Mouse (Mus musculus) 3T3-L1 (cell line): ENCODE results near the gene Eci1.
"Not testable (repeated sequence)": the region's sequence is repeated elsewhere in the genome, so short reads cannot be mapped to it uniquely, and the experiment has no call there.

Experiments used
- DNase-seq: peaks from one replicate; pipeline ENCODE4 v3.0.0-alpha.2; 2015; ENCODE audit warnings: low read depth, low spot score

Gene Eci1

DNA sequence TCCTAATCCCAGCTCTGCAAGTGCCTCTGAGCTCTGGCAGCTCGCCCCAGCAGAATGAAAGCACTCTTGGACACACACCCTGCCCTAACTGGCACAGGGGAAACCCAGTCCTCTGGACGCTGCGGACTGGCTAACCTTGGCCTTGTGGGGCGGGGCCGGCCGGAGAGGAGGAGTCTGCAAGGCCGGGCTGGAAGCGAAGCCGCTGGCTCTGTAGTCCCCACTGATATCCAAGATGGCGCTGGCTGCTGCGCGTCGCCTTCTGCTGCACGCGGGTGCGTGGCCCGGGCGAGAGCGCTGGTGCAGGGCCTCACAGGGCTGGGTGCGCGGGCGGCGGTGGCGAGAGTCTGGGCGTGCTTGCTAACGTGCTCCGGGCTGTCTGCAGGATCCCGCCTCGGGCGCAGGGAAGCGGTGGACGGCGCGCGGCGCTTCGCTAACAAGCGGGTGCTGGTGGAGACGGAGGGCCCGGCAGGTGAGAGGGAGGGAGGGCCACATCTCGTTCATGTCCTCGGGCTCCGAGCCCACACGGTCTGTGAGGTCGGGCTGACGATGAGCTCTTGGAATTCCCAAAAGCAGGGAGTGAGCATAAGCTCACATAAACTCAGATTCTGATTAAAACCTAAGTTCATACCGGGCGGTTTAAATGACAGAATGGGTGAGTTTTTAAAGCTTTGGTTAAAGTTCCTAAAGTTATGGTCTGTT, at the start of gene Eci1:
Gene Eci1, plus strand, starts transcription at position 171 of the 699 bp plus-strand sequence.
- DNase-seq: peak; percentile 99

DNA sequence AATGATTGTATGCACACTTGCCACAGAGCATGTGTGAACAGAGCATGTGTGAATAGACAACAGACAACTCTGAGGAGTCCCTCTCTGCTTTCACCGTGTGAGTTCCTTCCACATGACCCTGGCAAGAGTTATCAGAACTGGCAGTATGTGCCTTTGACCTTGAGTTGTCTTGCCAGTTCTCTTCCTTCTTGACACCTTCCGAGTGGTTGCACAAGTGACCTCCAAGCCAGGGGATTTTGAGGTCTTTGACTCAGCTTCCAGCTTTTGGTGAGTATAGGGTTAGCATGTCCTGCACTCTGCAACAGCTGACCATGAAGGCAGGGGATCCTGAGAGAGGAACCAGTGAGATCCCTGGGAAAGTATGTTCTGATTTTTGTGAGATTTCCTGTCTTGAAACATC, 47.9 kb upstream of the Eci1 start:
- no peak for DNase-seq

DNA sequence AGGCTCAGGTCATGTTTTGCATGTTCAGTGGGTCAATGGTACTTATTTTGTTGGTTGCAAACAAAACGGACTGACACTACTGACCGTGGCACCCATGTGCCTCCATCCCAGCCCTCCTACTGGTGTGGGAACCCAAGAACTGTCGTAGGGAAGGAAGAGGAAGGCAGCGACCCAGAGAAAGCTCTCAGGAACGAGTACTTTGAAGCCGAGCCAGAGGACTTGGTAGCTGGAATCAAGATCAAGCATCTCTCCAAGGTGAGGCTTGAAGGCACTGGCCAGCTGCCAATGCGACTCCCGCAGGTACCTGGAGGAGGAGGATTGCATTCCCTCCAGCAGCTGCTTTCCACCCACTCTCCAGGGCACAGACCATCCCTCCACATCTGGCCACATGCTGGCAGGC, 42.7 kb upstream of the Eci1 start:
- no peak for DNase-seq

DNA sequence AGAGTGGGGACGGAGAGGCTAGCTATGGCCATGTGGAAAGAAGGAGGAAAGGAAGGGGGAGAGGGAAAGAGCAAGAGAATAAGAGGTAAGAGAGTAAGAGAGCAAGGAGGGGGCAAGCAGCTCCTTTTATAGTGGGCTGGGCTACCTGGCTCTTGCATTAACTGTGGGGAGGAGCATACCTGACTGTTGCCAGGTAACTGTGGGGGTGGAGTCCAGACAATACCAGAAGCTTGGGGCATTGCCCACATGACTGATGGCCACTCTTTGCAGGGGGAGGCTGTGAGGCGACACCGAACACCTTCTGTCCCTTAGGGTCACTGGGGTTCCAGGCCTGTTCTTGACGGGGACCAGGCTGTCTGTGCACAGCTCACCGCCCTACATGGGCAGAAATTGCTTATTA, 37.7 kb upstream of the Eci1 start:
- DNase-seq: no peak

DNA sequence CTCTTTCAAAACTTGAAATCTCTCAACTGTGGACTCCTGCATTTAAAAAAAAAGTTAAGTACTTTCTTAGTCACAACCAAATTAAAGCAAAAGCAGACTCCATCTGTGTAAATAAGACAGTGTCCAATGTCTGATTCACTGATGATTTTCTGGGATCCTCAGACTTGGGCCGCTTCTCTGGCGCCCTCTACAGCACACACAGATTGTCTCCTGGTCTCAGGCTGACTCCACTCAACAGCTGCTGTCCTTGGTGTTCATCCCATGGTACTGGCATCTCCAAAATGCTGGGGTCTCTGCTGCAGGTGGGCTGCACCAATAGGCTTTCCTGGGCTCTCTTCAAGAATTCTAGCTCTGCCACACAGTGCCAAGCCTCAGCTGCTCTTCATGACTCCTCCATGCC, 36.6 kb upstream of the Eci1 start:
- DNase-seq: peak; percentile 84

DNA sequence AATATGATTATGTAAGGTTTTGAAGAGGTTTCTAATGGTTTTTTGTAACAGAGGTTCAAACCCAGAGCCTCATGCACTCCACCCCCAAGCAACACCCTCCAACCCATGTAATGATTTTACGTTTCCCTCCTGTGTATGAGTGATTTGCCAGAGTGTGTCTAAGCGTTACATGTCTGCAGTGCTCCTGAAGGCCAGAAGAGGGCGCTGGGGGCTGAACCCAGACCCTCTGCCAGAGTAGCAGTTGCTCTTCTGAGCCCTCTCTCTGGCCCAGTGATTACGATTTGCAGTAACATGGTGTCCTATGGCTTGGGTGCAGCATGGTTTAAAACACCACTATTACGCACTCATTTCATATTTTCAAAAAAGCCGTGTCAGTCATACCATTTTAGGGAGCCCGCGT, 35.3 kb upstream of the Eci1 start:
- DNase-seq: no peak

DNA sequence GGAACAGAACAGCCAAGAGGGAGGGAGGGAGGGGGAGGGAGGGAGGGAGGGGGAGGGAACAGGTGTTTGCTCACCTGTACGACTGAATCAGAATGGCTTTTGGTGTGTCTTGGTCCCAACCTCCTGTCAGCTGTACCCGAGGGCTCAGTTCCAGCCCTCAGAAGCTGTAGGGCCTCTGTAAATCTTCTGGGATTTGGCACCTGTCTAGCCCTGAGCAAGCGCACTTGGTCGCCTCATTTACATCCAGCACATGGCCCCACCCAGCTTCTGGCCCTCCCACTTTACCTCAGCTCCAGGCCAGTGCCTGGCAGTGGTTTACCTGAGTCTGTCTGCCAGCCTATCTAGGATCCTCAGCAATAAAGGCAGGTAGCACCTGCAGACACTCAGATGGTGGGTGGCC, 32.9 kb upstream of the Eci1 start:
- DNase-seq: no peak

DNA sequence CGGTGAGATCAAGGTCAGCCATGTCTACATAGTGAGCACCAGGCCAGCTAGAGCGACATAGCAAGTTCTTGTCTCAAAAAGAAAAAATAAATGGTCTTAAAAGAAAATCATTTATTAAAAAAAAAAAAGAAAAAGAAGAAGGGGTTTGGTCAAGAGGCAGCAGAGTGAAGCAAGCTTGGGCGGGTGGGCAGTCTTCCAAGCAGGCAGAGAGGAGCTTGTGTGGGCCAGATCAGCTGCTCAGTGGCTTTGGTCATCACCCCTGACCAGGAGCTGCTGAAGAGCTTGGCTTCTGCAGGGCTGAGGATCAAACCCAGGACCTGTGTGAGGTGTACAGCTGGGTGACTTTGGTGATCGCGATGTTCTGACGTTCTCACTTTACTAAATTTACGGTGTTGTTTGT, 32.0 kb upstream of the Eci1 start:
- DNase-seq: no peak

DNA sequence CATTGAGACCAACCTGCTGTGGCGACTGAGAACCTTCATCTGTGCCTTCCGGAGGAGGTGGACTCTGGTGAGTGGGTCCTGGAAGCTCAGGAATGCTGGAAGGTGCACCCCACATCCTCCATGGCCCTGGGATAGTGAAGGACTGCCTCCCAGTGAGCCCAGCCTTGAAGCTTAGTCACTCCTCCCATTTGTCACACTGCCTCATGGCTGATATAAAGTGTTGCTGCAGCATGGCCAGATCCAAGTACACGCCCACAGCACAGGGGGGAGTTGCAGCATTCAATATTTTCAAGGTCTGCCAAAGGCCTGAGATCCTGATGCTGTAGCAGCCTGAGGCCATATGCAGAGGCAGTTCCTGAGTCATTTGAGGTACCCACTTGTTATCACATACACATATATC, 24.1 kb upstream of the Eci1 start:
- DNase-seq: peak; percentile 82

DNA sequence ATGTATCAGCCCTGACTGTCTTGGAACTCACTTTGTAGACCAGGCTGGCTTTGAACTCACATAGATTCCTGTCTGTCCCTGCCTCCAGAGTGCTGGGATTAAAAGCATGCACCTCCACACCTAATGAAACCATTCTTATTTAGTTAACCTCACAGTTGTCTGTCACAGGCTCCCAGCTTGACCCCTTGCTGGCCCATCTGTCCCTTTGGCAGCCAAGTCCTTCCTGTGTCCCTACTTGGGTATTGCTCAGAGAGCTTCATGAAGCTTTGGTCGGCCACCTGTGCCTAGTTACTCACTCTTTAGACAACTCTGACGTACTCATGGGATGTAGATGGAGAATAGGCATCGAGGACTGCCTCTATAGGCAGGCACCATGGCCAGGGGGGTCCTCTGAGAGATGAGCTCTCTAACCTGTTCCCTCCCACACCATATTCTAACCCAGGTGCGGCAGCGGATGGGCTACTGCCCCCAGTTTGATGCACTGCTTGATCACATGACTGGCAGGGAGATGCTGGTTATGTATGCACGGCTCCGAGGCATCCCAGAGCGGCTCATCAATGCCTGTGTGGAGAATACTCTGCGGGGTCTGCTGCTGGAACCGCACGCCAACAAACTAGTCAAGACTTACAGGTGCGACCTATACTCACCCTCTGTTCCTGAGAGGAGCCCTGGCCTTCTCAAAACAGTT, 19.2 kb upstream of the Eci1 start:
- DNase-seq: no peak

DNA sequence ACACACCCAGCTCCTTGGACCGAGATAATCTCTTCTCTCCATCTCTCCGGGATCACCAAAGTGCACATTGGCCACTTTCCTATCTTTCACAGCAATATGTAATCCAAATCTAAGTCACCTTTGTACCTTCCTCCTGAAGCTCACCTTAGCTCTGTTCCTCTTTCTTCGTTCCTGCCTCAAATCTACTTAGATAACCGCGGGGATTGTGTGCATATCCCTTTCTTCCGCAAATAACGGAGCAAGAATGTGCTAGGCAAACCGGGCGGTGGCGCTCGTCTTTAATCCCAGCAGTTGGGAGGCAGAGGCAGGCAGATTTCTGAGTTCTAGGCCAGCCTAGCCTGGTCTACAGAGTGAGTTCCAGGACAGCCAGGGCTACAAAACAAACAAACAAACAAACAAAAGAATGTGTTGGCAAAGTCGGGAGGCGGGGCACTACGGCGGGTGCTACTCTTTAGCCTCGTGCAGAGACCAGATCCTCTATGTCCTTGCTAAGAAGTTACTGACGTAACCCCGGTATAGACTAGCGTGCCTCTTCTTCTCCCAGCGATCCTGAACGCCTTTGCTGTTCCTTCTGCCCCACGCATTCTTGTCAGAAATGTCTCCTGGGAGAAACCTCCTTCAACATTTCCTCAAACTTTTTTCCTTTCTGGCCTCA, 12.8 kb upstream of the Eci1 start:
- no peak for DNase-seq

DNA sequence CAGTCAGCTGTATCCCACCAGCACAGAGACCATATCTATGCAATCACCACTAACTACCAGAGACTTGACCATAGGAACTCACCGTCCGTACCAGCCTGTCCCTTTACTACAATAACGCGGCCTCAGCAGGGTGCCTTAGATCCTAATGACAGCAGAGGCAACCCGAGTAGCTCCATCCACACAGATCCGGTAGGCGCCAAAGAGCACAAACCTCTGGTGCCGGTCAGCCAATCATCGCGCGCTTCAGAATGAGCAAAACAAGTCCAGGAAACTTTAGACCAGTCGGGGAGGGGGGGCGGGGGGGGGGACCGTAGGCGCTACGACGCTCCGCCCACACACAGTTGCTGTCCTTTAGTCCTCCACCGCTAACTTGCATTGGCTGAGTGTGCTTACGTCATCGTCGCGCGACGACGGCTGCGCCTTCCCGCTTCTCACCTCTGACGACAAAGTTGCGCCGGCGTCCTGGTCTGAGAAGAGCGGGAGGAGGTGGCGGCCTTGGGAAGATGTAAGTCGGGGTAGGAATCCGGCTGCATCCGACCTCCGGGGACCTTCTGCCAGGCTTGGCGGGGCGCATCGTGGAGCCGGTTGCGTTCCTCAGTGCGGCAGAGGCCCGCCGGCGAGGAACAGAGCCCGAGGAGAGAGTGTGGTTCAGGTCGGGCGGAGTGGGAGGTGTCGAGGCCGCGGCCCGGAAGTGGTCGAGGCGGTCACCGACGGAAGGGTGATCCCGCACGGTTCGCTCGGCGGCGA, 12.0 kb upstream of the Eci1 start, which contains the start of gene Rnps1:
Gene Rnps1, plus strand, starts transcription at position 336 of the 747 bp plus-strand sequence.
- peak; percentile 100 for DNase-seq

DNA sequence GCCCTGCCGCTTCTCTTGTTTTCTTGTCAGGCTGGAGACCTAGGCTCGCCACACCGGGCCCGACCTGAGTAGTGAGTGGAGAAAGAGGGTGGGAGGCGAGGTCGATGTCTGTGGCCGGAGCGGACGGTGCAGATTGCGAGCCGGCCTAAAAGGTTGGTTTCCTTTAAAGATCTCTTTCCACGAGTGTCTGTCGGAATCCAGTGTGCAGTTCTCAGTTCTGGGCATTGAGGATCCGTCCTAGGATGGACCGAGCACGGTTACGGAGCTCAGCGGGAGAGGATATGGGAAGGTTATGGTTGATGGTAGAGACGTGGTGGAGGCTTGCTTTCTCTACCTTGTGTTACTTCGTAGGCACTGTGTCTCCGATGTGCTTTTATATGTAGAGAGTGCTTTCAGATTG, 11.4 kb upstream of the Eci1 start:
- DNase-seq: no peak

DNA sequence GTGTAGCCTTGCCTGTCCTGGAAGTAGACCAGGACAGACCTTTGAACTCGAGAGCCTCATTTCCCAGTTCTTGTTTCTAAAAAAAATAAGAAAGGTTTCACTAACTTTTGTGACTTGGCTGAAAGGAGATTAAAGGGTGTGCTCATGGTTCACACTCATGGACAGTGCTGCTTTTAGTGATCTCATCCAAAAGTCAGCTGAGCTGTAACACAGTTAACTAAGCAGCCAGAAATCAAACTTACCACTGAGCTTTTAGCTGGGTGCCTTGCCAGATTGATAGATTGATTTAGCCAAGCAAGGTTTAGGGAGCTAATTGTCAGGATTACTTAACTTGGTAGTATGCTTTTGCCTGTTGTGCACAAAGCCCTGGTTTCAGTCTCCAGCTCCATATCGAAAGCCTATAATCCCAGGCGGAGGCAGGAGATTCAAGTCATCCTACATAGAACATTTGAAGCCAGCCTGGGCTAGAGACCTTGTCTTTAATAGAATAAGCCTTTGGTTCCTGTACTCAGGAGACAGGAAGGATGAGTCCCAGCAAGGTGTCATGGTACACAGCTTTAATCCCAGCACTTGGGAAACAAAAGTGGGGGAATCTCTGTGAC, 10.3 kb upstream of the Eci1 start:
- peak; percentile 34 for DNase-seq

DNA sequence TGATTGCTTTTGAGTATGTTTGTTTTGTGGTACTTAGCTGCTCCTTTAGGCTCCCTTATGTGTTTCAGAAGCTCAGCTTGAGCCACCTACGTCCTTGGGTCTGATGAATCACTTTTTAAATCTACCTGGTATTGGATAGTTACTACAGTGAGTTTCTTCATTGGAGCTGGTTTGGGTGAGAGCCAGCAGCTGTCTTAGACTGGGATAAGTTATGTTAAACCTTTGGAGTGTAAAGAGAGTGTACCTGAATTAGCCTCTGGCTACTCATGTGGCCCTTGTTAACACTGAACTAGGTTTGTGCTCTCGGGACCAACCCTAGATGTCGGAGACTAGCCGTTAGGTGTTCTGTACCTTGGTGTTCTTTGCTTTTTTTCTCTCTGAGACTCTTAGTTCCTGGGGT, 3.3 kb upstream of the Eci1 start:
- no peak for DNase-seq

DNA sequence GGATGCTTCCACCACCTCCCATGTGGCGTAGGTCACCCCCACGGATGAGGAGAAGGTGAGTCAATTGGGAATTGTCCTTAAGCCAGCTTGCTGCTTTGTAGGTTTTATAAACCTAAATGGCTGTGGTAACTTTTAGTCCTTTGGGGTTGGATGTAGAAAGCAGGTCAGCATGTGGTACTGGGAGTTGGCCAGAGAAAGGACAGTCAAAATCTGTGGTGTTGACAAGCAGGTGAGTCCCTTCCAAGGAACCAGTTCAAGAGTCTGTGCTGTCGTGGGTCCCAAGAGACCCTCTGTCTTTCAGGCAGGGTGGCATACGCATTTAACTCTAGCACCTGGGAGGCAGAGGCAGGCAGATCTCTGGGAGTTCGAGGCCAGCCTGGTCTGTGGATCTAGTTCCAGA, 2.0 kb upstream of the Eci1 start:
- no peak for DNase-seq

DNA sequence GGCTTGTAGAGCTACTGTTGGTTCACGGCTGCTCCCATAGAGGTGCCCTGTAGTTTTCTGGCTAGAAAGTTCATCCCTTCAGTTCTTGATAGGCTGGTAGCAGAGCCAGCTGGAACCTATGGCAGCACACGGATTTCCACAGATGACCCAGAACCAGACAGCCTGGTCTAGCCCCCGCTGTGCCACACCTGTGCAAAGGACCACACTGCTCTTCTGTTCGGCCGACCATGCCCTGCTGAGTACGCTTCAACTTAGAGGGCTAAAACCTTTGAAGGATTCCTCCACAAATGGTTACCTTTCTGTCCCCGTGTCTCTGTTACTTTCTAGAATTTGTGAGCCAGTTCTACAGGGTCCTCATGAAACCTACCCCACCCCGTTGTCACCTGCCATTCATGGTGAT, 1.1 kb upstream of the Eci1 start:
- DNase-seq: not testable (repeated sequence)

DNA sequence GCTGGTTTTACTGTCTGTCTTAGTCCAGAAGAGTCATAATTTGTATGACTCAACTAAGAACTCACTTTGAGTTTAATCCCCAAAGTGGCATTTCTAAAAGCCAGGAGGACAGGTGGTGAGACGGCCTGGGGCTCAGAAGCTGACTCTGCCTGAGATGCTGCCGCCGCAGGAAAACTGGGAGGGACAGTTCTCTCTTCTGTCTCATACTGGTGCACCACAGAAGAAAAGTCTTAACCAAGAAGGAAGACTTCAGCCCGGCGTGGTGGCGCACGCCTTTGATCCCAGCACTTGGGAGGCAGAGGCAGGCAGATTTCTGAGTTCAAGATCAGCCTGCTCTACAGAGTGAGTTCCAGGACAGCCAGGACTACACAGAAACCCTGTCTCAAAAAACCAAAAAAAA, 536 bp upstream of the Eci1 start:
- peak; percentile 29 for DNase-seq

DNA sequence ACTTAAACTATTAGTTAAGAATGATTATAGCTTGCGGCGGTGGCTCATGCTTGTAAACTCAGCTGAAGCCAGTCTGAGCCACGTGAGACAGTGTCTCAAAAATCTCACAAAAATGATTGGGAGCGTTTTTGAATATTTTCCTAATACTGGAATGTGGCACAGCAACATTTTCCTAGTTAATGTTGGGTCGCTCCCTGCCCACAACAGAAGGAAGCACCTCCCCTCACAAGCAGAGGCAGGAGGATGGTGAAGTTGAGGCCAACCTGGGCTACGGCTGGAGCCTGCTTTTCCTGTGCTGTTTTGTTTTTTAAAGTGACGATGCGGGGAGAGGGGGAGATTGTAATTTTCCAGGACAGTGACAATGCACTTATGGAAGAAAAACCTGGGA, 723 bp downstream of the Eci1 start:
- DNase-seq: peak; percentile 50

DNA sequence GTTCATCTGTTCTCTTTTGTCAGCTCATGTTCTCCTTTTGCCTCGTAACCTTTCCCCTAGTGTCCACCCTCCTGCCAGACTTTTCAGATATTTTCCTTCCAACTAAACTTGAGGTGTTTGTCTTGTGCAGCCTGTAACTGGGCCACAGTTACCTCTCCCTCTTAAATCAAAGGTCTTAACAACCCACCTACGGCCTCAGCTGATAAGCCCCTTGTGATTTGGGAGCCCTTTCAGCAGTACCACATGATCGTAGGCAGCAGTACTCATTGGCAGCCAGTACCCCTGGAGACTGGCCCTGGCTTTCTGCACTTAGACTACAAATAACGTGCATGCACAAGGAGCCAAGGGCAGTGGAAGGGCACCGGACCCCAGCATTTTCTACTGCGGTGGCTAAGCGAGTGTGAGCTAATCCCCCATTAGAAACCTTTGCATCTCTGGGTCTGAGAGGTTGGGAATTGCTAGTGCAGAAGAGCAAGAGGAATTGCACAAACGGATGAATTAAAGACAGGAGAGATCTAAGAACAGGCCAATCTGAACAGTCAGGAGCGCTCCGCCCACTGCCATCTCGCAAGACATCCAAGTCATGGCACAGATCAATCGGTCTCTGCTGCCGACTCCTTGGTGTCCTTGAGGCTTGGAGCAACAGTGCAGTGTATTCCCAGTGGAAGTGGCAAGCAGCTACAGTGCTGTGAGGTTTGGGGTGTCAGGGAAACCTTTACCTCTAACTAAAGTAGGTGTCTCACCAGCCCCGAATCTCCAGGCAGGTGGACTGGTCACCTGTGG, 3.0 kb downstream of the Eci1 start:
- no peak for DNase-seq

DNA sequence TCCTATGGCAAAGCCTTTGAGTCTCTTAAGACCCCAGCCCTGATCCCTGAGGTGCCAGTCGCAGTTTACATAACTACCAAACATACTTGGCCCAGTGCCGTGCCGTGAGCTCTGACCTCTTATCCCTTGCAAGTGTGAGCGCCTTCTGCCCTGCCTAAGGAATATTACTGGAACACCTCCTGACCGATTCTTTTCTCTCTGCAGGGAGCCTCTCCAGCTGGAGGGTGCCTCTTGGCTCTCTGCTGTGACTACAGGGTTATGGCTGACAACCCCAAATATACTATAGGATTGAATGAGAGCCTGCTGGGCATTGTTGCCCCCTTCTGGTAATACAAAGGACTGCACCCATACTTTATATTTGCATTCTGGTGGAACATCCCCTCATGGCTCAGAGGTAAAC, 10.6 kb downstream of the Eci1 start:
- peak; percentile 78 for DNase-seq
